Mouse (Mus musculus): ENCODE results near the gene Mterf1a.

DNA sequence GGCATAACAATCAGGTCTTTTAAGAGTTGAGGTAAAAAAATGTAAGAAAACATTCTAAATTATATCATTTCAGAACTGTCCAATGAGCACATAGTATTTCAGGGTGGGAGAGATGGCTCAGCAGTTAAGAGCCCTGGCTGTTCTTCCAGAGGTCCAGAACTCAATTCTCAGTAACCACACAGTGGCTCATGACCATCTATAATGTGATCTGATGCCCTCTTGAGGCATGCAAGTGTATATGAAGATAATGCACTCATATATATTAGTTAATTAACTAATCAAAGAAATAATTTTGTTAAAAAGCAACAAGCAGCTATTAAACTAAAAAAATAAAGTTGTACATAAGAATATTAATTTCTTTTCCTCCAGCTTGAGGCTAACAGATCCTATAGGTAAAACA lies 4.5 kb downstream of the Mterf1a start:
- TF ChIP-seq CTCF (IDR thresholded peaks at IDR 0.05; ENCODE audit: extremely low read depth, insufficient read depth, insufficient read length, insufficient replicate concordance) (no peak), POLR2A (IDR thresholded peaks at IDR 0.05; ENCODE audit: low read depth, low read length) (no peak)
